Mouse (Mus musculus) adrenal gland, postnatal 25 days (tissue): ENCODE data around the gene Wls. TPM values are rescaled to one million over a fixed set of nuclear protein-coding genes. Genes with fewer than 3 reads are reported as not detected.

Experiments used
- DNase-seq: peaks from one replicate; pipeline ENCODE4 v3.0.0; 2021; ENCODE audit warnings: mixed read lengths
- long read RNA-seq: library from polyadenylated mRNA; stranded (forward); transcript quantifications from one replicate; pipeline ENCODE4 v2.0.0, GENCODE M21; 2021
- total RNA-seq: library from RNA; stranded (reverse); gene quantifications from 2 replicates; pipeline ENCODE4 v1.2.3, GENCODE M21; 2021

Gene Wls
- total RNA-seq: 43.9 and 55.0 TPM in 2 replicates
- long read RNA-seq, transcript Wls-205 (13 exons, 2,050 nt): minor isoform, 5 of 49 reads
- long read RNA-seq, transcript Wls-201 (12 exons, 3,559 nt): major isoform, 38 of 49 reads
- long read RNA-seq, partial matches to known transcripts: 0 of 49 reads
- long read RNA-seq, other reads (novel, unspliced or antisense): 4 of 49 reads

DNA sequence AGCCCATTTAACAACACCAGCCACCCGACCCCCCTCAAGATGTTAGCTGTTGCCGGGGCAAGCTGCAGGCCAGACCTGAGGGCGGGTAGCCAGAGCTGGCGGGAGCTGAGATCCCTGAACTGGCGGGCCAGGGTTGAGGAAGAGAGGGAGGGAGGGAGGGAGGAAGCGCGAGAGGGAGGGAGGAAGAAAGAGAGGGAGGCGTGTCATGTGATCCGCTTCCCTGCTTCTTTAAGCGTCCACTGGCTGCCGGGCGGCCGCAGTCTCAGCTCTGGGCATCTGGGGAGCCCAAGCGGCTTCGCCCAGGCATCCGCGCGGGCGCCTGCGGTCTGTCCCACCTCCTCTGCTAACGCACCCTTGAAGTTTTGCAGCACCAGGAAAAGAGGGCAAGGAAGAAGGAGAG lies at the start of gene Wls:
Gene Wls, plus strand, starts transcription at position 192 of the 400 bp plus-strand sequence.
- peak; percentile 82 for DNase-seq

DNA sequence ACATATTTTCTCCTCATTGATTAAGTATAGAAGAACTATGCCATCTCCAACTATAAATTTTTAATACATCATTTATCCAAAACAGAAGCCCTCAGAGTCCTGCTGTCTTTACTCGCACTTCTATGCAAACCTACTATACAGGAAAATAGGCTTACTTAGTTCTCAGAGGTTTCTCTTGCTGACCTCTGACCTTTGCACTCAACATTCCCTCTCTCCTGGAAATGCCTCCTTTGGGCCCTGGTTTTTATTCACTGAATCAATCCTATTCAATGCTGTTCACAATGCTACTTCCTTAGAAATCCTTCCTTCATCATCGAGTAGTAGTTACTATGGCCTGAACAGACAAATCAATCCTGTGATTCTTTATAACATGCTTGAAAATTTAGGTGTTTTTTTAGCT lies 49.7 kb upstream of the Wls start:
- DNase-seq: no peak

DNA sequence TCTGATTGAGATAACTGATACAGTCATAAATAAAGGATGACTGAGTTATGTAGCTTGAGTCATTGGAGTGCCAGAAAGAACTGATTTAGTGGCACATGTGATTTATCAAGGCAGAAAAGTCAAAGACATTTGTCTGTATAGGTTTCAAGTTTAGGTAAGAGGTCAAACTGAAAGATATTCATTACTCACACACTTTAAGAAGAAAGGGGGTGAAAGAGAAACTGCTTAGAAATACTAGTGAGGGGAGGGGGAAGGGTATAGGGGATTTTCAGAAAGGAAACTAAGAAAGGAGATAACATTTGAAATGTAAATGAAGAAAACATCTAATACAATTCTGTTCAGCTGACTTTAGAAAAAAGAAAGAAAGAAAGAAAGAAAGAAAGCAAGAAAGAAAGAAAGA lies 7.9 kb upstream of the Wls start:
- no peak for DNase-seq

- peak; percentile 59 for DNase-seq
Observed at GRCm38 (mm10) chr3:159840002-159840816, 737 bp downstream of the Wls start.

- DNase-seq: peak; percentile 13
Observed at GRCm38 (mm10) chr3:159840817-159841390, 1.4 kb downstream of the Wls start.

GRCm38 (mm10) chr3:159841458-159841857 lies 2.0 kb downstream of the Wls start:
- no peak for DNase-seq

GRCm38 (mm10) chr3:159843135-159843534 lies 3.7 kb downstream of the Wls start:
- DNase-seq: no peak

DNA sequence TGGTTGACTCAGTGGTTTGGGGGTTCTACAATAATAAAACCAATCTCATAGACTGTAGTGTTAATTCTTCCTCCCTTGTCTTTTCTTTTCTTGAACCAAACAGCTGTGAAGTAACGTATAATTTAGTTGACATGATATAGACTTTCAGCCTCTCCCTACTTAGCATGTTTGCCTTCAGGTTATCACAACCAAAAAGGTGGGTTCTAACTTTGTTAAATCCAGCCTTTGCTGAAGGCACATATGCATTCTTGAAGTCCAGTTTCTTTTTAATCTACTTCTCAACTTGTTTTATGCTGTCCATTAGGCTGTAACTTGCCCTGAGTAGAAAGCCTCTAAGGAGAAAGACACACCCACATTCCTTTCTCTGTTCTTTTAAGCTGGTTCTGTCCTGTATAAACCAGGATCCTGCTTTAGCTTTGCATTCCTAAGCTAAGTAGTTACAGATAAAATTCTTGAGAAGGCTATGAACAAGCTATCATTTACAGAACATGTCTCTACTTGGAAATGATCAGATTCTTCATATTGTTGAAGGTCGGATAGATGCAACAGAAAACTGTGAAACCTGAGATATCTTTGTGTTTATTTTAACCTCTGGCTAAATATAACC lies 8.0 kb downstream of the Wls start:
- DNase-seq: no peak

DNA sequence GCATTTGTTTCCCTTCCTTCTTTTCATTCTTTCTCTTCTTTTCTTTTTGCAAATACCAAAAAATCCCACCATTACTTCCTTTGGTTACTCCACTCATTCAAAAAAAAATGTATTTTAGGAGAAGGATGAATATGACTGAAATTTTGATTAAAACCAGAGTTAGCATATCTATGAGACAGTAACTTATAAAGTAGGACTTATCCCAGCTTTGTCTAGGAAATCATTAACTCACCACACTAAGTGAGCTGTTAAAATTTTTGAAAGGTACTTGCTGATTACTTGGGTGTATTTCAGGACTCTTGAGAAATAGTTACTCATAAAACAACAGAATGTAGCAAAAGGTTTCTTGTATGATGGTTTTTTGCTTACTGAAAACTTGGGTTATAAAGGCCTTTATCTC lies 8.7 kb downstream of the Wls start:
- DNase-seq: no peak

GRCm38 (mm10) chr3:159851476-159851875 lies 12.0 kb downstream of the Wls start:
- DNase-seq: no peak

DNA sequence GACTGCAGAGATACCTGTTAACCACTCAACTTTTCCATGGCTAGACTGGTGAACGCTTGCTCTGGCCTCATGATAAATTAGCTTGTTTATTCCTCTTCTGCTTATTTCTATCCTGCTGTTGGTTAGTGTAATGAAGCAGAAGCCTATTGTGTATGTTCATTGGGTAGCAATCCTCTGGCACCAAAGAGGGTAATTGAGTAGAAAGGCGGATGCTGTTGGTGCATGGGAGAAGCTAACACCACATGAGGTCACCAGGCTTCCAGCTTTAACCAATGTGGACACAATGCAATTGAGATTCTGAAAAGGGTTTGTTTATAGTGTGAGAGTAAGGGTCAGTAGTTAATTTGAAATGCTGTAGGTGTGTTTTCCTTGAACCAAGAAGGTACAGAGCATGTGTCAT lies 12.5 kb downstream of the Wls start:
- DNase-seq: no peak

- no peak for DNase-seq
Observed at GRCm38 (mm10) chr3:159857112-159857511, 17.6 kb downstream of the Wls start.

DNA sequence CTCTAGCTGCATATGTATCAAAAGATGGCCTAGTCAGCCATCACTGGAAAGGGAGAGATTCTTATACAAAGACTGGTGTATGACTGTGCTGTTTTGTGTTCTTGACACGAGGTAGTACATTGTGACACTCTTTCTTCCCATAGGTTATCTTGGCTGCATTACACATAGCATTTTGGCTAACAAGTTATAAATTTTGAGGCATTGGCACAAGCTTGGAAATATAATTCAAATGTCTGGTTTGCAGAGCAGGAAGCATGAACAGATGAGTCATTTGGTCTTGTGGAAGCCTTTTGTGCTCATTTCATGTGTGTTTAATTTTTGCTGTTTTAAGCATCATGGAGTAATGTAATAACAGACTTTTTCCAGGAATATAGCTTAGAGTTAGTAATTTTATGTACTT lies 26.2 kb downstream of the Wls start:
- DNase-seq: no peak

DNA sequence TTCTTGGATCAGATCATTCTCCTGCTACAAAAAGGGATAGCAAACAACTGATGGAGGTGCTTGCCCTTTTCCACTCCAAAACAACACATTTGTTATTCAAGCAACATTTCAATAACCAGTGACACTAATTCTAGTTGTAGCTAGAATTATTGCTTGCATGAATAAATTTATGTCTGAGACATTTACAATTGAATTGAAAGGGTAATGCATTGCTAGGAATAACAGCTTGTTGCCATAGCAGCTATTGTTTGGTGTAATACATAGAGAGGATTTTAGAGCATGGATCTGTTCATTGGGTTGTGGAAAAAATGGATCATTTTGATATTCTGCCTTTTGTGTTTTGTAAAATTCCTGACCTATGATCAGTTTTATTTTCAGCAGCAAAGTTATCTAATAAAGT lies 39.5 kb downstream of the Wls start:
- DNase-seq: no peak

DNA sequence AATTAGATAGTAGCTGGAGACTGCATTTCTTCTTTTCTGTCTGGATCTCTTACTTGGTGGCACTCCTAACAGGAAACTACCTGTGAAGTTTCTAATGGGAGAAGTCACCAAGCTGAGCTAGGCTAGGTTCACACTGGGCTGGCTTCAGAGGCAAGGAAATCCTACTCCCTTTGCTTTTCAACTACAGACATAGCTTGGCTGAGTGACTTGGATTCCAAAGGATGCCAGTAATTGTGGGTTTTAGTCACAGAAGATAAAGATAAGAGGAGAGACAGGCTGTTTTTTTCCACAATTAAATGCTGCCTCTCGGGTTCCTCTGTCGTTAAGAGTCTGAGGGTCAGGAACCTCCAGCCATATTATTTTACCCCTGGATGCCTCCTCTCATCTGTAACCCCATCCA lies 43.9 kb downstream of the Wls start:
- DNase-seq: no peak

GRCm38 (mm10) chr3:159884802-159885201 lies 45.3 kb downstream of the Wls start:
- no peak for DNase-seq

GRCm38 (mm10) chr3:159885271-159885670 lies 45.8 kb downstream of the Wls start:
- peak; percentile 63 for DNase-seq

GRCm38 (mm10) chr3:159885781-159886400 lies 46.4 kb downstream of the Wls start:
- no peak for DNase-seq

- no peak for DNase-seq
Observed at GRCm38 (mm10) chr3:159890176-159891056, 50.9 kb downstream of the Wls start.

DNA sequence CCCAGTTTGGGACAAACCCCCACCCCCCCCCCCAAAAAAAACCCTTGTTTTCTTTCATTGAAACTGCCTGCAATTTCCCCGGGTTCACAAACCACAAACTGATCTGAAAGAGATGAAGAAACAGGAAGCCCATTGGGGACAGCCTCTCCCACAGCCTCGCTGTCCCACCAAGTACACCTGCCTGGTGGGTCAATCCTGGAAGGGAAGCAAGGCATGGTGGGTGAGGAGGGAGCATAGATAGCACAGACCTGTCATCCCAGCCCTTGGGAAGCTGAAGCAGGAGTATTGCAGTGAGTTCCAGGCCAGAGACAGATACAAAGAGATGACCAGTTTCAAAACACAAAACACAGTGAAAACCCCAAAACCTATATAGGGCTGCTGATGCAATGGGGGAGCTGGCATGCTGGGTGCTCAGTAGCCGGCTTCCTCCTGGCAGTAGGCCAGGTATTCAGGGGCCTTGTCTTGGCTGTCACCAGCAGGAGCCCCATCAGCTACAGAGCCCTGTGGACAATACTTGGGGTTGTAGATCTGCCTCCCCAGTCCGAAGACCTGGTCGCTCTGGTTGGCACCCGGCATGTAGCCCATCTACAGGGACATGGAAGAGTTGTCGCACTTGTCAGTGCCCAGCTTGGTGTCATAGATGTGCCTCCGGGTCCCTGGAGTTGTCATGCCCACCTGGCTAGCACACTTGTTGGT lies 51.7 kb downstream of the Wls start:
- DNase-seq: no peak

DNA sequence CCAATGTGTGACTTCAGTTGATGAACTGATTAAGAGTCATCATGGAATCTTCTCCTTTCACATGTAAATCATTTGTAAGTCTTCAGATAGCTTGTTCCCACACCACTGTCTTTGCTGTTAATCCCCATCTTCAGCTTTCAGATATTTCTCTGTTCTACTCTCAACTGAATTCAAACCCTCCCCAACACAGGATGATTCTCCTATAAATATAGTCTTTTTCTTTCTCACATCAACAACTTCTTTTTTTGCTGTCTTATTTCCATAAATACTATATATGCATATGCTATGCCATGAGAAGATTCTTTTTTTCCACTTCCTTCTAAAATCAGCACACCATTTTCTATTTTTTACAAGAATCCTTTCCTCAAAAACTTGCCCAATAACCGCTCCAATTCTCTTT lies 67.9 kb downstream of the Wls start:
- DNase-seq: no peak
